Mouse (Mus musculus): Measurements from ENCODE around the gene 9230102O04Rik.

Gene 9230102O04Rik

GRCm38 (mm10) chr2:9885217-9885770, 4.0 kb downstream of the 9230102O04Rik start:
- no peak for DNase-seq (ENCODE audit: low read depth, low spot score)

GRCm38 (mm10) chr2:9884533-9885216, 4.7 kb downstream of the 9230102O04Rik start:
- no peak for DNase-seq (ENCODE audit: low read depth, low spot score)

- no peak for DNase-seq (ENCODE audit: low read depth, low spot score)
These were observed 5.4 kb downstream of the 9230102O04Rik start for GRCm38 (mm10) chr2:9883803-9884532.

- DNase-seq (ENCODE audit: low read depth, low spot score): no peak
These were observed 6.2 kb downstream of the 9230102O04Rik start for GRCm38 (mm10) chr2:9882926-9883802.

GRCm38 (mm10) chr2:9882371-9882925, 6.9 kb downstream of the 9230102O04Rik start:
- no peak for DNase-seq (ENCODE audit: low read depth, low spot score)

GRCm38 (mm10) chr2:9881611-9882023, 7.7 kb downstream of the 9230102O04Rik start:
- no peak for DNase-seq (ENCODE audit: low read depth, low spot score)

GRCm38 (mm10) chr2:9881051-9881591, 8.2 kb downstream of the 9230102O04Rik start, which contains the start of gene 4930412O13Rik:
TSS of gene 4930412O13Rik (plus strand) at chr2:9881252.
- DNase-seq (ENCODE audit: low read depth, low spot score): no peak

- DNase-seq (ENCODE audit: low read depth, low spot score): no peak
These were observed 9.1 kb downstream of the 9230102O04Rik start for GRCm38 (mm10) chr2:9880271-9880670.

- peak; percentile 95 for DNase-seq (ENCODE audit: low read depth, low spot score)
These were observed 9.8 kb downstream of the 9230102O04Rik start for GRCm38 (mm10) chr2:9879493-9879892.

GRCm38 (mm10) chr2:9879092-9879491, 10.2 kb downstream of the 9230102O04Rik start:
- DNase-seq (ENCODE audit: low read depth, low spot score): no peak

GRCm38 (mm10) chr2:9878564-9879081, 10.7 kb downstream of the 9230102O04Rik start:
- DNase-seq (ENCODE audit: low read depth, low spot score): peak; percentile 60

GRCm38 (mm10) chr2:9877966-9878563, 11.3 kb downstream of the 9230102O04Rik start:
- no peak for DNase-seq (ENCODE audit: low read depth, low spot score)

GRCm38 (mm10) chr2:9877326-9877690, 12.0 kb downstream of the 9230102O04Rik start:
- no peak for DNase-seq (ENCODE audit: low read depth, low spot score)

- no peak for DNase-seq (ENCODE audit: low read depth, low spot score)
These were observed 12.6 kb downstream of the 9230102O04Rik start for GRCm38 (mm10) chr2:9876621-9877325.

- no peak for DNase-seq (ENCODE audit: low read depth, low spot score)
These were observed 13.5 kb downstream of the 9230102O04Rik start for GRCm38 (mm10) chr2:9875676-9876357.

- no peak for DNase-seq (ENCODE audit: low read depth, low spot score)
These were observed 14.1 kb downstream of the 9230102O04Rik start for GRCm38 (mm10) chr2:9875220-9875619.

- DNase-seq (ENCODE audit: low read depth, low spot score): no peak
These were observed 14.7 kb downstream of the 9230102O04Rik start for GRCm38 (mm10) chr2:9874467-9875219.

- no peak for DNase-seq (ENCODE audit: low read depth, low spot score)
These were observed 15.6 kb downstream of the 9230102O04Rik start for GRCm38 (mm10) chr2:9873757-9874156.
